Mouse (Mus musculus) common myeloid progenitor, adult 5-6 weeks (primary cell): ENCODE results near the gene Traf1. TPM values are rescaled to one million over a fixed set of nuclear protein-coding genes. Genes with fewer than 3 reads are reported as not detected.
A peak's percentile ranks its signal among the peaks of the same experiment; 100 is the strongest.

Source experiments
- ATAC-seq: replicated peaks from 2 replicates; pipeline ENCODE4 v1.8.0; 2016; ENCODE audit warnings: low read depth, mild to moderate bottlenecking, moderate TSS enrichment, inconsistent platforms; ENCODE audit not compliant: poor library complexity, severe bottlenecking
- total RNA-seq: library from RNA; stranded (forward); fragments of 200-1000, 187-1606 nt; gene quantifications from 2 replicates; pipeline ENCODE4 v1.2.3, GENCODE M21; 2017

The Traf1 gene
- total RNA-seq, 1 experiment from 2014 or later: 0.69 TPM

DNA sequence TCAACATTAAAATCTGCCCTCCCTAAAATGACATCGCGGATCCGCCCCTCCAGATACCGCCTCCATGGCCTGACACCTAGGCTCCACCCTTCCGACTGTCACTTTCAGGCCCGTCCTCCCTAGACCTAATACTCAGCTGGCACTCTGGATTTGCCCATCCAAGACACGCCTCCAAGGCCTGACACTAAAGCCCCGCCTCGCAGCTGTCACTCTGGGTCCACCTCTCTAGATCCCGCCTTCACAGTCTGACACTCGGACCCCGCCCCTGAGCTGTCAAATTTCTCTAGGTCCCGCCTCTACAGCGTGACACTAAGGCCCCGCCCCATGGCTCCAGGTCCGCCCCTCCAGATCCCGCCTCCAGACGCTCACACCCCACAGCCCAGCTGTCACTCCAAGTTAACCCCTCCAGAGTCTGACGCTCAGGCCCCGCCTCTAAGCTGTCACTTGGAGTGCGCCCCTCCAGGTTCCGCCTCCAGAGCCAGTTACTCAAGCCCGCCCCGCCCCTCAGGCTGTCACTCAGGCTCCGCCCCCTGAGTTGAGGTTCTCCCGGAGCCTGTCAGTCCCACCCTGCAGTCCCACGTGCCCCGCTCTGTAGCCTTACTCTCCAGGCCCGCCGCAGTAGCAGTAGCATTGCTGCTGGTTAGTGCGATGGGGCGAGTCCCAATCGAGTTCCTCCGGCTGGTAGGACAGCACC is 56.6 kb downstream of the Traf1 start:
- ATAC-seq: peak; percentile 87

DNA sequence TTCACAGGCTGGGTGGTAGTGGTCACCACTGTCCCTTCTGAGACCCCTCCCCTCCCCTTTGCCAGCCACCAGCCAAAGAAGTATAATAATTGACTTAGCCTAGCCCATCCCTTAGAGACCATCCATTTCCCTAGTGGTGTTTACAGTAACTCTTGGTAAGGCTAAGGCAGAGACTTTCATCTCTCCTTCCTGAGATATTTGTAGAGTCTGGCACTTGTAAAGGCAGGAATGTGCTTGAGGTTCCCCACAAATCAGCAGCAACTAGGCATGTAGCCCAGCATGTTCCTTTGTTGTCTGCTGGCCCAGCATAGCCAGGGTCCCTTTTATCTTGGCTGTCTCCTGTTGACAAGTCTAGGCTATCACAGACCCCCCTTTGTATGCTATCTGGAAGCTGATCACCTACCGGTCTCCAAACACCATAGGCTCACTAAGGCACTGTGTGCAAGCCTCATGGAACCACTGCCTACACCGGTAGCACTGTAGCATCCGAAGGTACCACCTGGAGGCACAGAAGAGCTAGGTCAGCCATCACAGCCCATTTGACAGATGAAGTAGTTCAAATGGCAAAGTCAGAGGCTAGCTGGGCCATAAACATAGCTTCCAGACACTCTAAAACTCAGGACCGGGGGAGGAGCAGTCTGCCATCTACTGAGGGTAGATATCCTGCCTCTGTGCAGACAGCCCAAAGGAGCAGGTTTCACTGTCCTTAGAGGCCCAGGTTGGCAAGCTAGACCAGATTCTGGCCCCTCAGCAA is 57.7 kb downstream of the Traf1 start:
- ATAC-seq: no peak

DNA sequence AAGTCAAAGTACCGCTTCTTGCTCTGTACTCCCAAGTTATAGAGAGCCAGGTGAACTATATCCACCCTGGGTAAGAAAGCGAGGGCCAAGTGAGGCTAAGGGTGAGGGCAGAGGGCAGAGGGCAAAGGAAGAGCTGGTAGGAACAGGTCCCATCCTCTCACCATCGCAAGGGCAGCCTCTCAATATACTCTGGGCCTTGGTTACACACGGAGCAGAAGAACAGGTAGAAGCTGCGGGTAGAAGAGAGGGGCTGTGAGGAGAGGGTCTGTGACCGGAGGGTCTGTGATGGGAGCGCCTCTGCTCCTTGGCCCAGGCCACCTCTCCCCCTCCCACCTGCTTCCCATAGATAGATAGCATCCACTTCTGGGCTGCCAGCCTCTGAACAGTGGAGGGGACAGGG is 58.4 kb downstream of the Traf1 start:
- no peak for ATAC-seq

DNA sequence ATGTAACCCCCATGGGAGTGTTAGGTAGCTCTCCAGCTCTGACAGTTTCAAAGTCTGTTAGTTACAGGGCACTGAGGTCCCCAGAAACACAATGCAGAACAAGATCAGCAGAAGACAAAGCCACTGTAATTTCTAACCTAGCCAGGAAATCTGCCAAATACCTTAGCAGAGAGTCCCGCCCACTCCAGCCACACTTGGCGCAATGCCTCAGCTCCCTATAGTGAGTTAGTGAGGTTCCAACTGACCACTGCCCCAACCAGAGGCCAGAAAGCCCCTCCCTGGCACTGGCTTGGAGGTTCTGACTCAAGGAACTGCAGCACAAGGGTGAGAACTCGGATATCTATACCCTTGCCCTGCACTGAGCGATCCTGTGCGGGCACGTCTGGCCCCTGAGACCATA is 58.8 kb downstream of the Traf1 start:
- no peak for ATAC-seq

DNA sequence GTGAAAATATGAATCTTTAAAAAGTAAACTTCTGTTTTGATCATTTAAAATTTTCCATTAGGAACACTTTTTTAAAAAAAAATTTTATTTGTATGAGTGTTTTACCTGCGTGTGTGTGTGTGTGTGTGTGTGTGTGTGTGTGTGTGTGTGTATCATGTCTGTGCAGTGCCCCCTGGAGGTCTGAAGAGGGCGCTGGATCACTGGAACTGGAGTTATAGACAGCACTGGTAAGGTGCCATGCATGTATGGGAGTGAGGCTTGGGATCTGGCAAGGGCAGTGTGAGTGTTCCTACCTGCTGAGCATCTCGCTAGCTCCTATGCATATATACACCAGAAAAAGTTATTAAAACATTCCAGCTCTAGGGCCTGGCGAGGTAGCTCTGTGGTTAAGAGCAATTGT is 59.8 kb downstream of the Traf1 start:
- ATAC-seq: no peak

DNA sequence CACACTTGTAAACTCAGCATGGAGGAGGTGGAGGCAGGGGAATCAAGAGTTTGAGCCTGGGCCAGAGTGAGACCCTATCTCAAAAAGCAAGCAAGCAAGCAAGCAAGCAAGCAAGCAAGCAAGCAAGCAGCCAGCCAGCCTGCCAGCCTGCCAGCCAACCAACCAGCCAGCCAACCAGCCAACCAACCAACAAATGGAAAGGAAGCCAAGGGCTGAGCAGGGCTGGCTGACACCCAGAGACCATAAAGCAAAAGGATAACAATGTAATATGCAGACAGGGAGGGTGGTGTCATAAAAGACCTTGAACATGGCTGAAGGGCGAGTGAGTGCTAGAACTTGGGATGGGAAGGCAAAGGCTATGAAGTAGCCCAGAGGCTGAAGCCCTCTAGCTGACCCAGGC is 61.2 kb downstream of the Traf1 start:
- ATAC-seq: no peak

DNA sequence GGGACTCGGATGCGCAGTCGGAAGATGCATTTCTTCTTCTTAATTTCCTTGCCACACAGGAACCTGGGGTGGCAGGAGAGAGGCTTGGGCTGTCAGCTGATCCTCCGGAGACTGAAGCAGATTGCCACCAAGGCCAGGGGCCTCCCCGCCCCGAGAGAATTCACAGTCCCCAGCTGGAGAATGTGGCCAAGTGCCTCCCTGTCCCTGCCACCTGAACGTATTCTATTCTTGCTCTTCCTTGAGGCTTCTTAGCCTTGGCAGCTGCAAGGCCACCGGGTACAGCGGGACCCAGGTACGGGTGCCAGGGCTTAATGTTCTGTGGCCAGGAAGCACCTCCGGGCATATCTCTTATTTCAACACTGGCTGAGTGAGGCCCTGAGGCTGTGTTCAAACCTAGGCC is 61.9 kb downstream of the Traf1 start:
- ATAC-seq: no peak

DNA sequence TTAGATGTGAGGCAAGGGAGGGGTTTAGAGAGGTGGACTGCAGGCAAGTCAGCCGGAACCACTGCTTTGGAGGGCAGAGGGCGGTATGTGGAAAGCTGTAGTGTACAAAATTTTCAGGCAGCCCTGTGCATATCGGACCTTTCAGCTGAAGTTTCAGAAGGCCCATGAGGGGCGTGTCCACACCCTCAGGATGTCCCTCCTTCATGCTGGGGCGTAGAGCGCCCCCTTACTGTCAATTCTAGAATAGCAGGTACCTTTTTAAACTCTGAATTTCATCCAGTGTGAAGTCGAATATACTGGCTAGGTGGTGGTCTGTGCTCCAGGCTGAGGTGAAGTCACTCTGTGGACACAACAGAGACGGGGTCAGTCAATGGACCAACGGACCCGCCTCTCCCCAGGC is 63.8 kb downstream of the Traf1 start:
- peak; percentile 72 for ATAC-seq

DNA sequence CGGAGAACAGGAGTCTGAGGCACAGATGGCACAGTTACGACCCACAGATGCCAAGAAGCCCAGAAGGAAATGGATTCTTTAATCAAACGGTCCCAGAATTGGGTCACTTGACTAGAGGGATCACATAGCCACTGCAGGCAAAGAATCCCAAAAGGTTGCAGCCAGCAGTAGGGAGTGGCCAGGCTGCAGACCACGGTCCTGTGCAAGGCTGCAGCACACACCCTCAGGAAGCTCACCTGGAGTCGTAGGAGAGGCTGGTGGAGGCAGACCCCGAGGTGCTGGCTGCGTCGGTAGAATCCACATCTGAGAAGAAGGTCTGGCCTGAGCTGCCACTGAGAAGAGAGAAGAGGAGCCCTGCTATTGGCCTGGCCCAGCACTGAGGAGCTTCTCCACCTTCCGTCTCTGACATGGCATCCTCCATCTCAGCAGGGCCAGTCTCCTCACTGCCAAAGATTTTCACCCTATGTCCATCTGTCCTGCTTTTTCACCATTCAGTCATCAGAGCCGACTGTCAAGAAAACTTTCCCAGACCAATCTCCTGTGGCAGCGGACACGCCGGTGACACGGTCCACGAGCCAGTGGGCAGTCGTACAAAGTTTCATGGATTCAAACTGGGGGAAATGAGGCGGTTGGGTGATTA is 64.6 kb downstream of the Traf1 start:
- no peak for ATAC-seq

DNA sequence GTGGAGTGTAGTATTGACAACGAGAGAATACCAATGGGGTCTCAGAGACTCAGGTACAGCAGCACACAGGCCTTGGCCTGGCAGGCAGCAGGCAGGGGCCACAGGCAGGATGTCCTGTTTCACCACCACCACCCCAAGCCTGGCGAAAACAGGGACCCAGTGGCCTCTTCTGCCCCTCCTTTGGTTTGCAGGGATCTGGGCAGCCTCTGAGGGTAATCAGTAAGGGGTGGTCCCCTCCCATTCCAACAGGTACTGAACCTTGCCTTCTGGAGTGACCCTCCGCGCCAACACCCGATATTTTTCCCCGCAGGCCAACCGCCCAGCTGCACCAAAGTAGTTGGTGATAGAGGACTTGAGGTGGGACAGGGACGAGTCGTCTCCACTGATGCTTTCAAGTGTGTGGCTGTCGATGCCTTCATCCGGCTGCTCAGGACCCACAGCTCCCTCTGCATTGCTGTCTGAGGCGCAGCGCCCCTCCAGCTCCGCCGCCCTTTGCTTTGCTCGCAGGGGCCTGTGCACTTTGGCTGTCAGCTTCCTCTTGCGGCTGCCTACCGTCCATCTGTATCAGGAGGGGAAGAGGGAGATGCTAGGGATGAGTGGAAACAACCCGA is 66.0 kb downstream of the Traf1 start:
- no peak for ATAC-seq

DNA sequence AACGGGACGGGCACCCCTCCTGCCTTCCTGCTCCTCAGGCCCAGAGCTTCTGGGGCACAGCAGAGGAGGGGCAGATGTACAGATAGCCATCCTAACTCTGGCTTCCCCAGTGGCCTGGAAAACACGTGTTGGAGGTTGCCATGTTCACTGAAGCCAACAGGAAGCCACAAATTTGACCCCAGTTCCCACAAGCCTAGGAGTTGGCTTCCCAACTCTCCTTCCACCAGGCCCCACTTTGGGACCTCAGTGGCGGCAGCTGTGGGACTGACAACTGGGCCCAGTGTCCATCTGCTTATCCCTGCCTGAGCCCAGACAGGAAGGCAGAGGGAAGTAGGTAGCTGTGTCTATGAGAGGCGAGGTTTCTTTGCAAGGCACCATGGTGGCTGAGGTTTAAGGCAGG is 67.6 kb downstream of the Traf1 start:
- ATAC-seq: peak; percentile 41; the same call in 1 of the 2 replicates

Other genes with a start within 250 kb of the Traf1 start
- gene Gapvd1, start 206.5 kb downstream of the Traf1 start, total RNA-seq: 89.8 and 97.4 TPM in 2 replicates
- 891 and 930 TPM in 2 replicates for gene Hspa5, start 189.8 kb downstream of the Traf1 start, total RNA-seq
- 28.5 and 44.6 TPM in 2 replicates for gene Rabepk, start 161.9 kb downstream of the Traf1 start, total RNA-seq
- gene Fbxw2, start 135.5 kb downstream of the Traf1 start, total RNA-seq: 59.0 and 63.9 TPM in 2 replicates
- not detected in 2 replicates for gene Gm34653, start 128.8 kb downstream of the Traf1 start, total RNA-seq
- not detected in 2 replicates for gene Cutal, start 87.4 kb downstream of the Traf1 start, total RNA-seq
- gene Psmd5, start 86.8 kb downstream of the Traf1 start, total RNA-seq: 32.7 and 36.0 TPM in 2 replicates
- gene Phf19, start 47.7 kb downstream of the Traf1 start, total RNA-seq: 5.8 and 9.6 TPM in 2 replicates
- not detected in 2 replicates for gene Hc, start 99.7 kb upstream of the Traf1 start, total RNA-seq
- 0.73 TPM in 1 of 2 replicates, not detected in the other for gene AI182371, start 139.8 kb upstream of the Traf1 start, total RNA-seq
- 146 and 156 TPM in 2 replicates for gene Cntrl, start 147.7 kb upstream of the Traf1 start, total RNA-seq
- gene Rab14, start 239.3 kb upstream of the Traf1 start, total RNA-seq: 136 and 137 TPM in 2 replicates